Mouse (Mus musculus) CD4-positive, CD25-positive, alpha-beta regulatory T cell, adult 2 months (primary cell): ENCODE measurements at regions not wholly inside any gene's neighbourhood (a gene's known extent, or its start where the extent isn't known, plus 50 kb on each side); places are given as distances from the start of the nearest gene placed in this dataset.

Experiments used
- DNase-seq: peaks from one replicate; pipeline ENCODE4 v3.0.0-alpha.2; 2012; ENCODE audit warnings: low read depth, low spot score

DNA sequence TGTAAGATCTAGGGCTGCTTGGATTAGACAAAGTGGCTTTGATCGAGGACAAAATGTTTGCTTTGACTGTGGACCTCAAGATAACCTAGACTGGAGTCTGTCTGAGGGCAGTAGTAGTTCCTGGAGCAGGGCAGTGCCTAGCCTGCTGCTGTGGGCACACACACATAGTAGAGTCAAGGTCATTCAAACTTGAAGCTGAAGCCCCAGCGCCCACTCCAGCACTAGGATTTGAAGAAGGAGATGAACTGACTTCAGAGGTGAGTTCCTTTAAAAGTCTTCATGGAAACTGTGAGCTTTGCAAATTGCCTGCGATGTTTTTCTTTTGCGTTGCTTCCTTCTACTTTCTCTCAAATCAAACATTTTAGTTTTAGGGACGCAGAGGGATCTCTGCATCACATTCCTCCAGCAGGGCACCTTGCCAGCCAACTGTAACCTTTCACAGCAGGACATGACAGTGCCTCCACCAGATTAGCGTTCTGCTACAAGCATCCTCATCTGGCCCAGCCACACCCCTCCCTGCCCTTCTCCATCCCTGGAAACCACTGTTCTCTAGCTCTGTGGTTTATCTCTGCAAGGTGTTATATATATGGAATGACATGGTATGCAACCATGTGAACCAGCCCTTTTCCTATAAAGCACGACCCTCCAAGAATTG lies 377.3 kb upstream of the Gm10131 start:
- DNase-seq = no peak

DNA sequence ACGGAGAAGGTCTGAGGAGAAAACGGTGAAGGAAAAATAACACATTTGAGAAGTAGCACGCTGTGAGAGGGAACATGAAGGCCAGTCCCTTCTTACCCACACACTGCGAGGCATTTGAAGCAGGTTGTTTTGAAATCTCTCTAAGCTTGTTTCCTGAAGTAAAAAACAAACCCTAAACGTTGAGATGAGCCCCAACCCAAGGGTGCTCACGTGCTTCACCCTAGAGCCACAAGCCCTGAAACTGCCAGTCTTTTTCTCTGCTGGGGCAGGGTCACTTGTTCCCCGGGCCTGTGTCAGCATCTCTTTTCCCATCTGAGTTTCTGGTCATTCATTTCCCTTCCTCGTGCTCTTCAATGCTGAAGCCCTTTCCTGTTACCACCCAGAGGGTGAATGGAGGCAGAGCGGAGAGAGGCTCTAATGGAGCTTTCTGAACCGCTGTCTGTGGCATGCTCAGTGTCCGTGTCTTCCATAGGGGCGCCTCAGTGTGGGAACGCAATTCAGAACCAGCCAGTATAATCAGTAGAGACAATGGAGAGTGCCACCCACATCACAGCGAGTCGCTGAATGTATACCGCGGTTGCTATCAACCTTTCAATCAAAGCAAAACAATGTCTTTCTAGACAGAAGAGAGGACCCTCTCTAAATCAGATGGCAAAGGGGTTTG lies 375.0 kb upstream of the Gm10131 start:
- peak; percentile 57 for DNase-seq

DNA sequence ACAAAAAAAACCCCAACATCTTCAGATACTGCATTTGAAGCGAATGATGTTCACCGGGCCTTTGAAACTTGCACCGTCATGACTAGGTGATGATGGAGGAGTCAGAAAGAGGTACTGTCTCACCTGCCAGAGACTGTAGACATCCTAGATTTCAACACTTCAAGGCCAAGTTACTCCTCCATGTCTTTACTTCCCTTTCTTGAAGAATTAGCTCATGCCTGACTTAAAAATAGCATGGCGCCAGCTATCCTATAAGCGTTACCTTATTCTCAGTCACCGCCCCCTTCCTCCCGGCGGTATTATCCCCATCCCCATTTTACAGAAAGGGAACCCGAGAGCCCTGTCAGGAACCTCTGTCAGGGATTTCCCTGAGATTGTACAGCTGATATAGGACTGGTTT lies 374.4 kb upstream of the Gm10131 start:
- DNase-seq = no peak

DNA sequence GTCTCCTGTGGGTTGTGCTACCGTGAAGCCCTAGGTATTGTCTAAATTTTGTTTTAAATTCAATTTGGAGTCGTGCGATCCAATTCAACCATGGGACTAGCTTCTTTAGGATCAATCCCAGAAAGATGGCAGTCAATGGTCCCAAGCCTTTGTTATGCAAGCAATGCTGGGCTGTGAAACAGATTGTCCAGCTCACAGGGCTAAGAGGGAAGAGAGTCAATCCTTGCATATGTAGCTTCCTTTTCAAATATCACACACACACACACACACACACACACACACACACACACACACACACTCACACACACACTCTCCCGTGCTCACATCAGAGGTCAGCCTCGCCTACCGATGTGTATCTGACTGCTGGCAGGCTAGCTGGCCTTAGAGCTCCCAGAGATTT lies 373.8 kb upstream of the Gm10131 start:
- DNase-seq = no peak

DNA sequence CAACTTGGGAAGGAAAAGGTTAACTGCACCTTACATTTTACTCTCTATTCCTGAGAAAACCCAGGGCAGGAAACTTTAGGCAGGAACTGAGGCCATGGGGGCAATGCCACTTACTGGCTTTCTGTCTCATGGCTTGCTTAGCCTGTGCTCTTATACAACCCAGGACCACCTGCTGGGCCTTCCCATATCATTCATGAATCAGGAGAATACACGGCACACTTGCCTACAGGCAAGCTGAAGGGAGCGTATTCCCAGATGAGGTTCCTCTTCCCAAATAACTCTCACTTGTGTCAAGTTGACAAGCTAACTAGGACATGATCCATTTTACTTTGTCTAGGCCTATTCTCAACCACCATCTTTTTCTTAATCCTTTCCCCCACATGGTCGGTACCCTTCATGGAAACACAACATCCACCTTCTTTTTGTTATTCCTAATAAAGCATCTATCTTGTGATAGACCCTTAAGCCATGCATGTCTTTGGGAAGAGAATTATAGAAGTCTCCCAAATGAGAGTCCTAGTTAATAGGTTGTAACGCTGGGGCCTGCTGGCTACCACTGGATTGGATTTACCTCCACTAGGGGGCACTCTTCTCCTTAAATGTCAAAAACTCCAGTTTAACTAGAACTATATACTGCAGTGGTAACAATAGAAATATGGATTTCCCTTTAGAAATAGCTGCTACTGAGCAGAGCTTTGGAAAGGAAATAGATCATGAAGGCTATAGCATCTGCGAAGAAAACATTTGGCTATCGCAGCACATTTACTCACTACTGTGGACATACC lies 373.2 kb upstream of the Gm10131 start:
- DNase-seq = peak; percentile 86

DNA sequence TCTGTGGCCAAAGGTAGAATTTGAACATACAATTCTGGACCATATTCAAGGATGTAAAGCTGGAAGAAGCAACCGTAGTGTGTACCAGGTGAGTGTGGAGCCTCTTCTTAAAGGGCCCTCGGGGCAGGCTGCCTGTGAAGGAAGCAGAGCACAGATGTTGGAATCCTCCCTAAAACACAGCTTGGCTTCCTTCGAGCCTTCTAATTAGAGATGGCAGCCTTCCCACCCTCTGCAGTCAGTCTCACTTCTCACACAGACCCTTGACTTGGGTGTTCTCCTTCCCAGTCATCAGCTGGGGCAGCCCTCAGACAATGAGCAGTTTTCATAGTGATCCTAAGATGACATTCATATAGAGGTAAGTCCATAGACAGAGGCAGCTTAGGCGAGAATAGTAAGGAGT lies 371.7 kb upstream of the Gm10131 start:
- no peak for DNase-seq

DNA sequence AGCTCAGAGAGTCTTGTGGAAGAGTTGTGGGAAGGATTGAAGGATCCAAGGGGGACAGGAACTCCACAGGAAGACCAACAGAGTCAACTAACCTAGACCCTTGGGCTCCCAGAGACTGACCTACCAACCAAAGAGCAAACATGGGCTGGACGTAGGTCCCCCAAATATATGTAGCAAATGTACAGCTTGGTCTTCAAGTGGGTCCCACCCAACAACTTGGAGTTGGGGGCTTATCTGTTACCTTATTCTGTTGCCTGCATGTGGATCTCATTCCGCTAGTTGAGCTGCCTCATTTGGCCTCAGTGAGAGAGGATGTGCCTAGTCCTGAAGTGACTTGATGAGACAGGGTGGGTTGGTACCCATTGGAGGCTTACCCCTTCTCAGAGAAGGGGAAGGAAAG lies 371.1 kb upstream of the Gm10131 start:
- no peak for DNase-seq

DNA sequence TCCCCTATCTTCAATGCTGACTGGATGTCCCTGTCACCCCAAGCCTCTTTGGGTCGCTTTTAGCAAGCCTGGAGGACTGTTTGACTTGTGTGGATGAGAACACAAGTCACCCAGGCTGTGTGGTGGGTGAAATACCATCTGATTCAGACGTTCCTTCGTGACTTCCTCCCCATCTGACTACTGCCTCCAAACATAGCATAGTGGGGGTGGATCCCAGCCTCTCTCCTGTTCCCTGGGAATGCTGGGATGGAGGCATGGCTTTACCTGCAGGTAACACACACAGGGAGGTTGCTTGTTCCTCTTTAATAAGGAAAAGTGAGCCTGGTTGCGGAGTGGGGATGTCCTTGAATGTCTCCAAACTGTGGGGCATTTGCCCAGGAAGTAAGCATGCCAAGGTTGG lies 369.0 kb upstream of the Gm10131 start:
- no peak for DNase-seq

DNA sequence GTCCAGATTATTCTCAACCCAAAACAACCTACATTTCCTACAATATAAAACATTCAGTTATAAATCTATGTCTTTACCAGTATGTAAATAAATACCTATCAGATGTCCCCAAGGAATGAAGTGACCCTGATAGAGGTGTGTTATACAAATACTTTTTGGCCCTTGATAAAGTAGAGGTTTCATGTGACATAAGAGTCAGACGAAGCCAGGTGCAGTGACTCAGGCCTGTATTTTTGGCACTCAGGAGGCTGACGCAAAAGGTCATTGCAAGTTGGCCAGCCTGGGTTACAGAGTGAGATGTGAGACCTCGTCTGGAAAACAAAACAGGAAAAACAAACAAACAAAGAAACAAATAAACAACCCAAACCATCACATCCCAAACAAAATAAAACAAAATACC lies 367.4 kb upstream of the Gm10131 start:
- DNase-seq = no peak

DNA sequence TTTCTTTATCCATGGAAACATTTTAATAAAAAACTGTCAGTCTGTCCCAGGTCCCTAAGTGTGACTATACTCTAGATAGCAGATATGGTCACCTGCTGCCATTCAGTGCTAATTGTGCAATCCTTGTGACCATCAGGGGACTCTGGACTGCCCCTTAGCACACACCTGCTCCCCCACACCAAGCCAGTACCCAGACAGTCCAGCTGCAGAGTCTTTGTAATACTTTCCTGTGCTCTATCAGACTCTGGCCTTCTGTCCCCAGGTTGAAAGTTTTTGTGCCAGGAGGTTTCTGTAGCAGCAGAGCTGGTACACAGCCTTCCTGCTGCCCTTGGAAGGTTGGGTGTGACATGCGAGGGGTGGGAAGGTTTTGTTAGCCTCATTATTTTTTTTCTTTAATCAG lies 366.9 kb upstream of the Gm10131 start:
- no peak for DNase-seq

DNA sequence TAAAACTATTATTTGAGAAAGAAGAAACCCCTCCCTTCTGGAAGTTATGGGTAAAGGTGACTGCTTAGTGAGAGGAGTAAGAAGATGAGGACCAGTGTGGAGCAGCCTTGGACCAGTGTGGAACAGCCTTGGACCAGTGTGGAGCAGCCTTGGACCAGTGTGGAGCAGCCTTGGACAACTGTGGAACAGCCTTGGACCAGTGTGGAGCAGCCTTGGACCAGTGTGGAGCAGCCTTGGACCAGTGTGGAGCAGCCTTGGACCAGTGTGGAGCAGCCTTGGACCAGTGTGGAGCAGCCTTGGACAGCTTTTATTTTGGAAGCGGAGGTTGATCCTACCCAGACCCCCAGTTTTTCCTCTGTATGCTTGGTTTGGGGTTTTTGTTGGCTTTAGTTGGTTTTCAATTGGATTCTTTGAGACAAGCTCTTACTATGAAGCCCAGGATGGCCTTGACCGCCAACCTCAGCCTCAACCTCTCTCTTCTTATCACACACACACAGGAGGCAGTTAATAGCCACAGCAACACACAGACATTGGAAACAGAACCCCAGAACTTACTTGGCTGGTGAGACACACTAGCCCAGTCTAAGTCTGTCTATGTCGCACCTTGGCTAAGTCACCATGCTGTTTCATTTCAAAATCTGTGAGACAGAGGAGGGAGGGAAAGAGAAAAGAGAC lies 364.7 kb upstream of the Gm10131 start:
- DNase-seq = no peak

DNA sequence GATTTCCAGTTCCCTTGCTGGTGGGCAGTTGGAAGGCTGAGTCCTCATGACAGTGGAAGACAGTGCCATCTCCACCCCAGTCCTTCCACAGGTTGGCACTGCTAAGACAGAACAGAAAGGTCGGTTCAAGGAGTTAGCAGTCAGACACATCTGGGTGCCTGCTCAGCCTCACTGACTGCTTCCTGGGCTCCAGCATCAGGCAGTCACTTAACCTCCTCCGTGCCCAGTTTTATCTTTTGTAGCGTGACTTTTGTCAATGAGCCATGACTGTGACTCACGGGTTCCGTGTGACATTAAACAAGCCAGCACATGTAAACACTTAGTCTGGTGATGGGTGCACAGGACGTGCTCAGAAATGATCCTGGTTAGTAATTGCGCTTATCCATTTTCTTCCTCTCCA lies 363.1 kb upstream of the Gm10131 start:
- peak; percentile 11 for DNase-seq

DNA sequence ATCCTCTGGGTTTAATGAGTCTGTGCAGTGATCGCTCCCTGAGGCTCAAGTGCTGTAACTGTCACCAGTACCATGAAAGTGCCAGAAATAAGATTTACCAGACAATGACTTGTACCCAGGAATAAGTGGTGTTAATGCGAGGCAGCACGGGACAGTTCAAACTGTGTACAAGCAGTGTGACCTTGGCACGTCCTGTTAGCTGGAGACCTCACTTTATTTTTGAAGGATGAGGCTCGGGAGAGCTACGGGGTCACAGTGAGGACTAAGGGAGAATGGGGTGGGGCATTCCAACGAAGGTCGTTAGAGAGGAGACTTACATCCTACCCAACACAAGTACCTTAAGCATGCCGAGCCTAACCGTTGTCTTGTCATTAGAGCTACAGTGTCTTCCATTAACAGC lies 362.2 kb upstream of the Gm10131 start:
- no peak for DNase-seq

DNA sequence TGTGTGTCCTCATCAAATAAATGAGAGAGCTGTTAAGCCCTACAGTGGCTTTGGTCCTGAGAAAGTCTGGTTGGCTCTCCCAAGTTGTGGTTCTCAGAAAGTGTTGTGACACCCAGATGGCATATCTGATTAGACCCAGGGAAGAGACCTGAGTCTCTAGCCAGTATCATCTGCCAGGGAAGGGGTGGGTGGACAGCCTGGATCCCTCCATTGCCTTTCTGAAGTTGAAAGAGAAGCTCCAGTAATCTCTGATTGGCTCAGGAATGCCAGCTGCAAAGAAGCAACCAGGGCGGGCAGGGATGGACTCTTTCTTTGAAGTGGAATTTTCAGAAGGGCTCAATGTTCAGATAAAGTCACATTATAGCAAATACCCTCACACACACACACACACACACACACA lies 361.8 kb upstream of the Gm10131 start:
- DNase-seq = no peak

DNA sequence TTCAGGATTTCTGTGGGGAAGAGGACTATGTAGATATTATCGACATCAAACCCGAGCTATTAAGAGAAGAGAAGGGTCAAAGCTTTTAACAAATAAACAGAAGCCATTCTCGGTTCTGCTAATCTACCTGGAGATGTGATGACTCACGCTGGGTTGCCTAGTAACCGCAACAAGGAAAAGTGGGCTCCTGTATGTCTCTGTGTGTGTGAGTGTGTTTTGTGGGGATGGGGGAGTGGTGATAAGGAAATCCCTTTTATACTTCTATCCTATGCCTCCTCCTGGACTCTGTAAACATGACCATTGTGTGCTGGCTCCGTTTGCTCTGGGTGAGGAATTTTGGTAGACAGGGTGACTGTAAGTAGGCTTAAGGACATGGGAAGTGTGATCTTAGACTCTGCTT lies 361.3 kb upstream of the Gm10131 start:
- no peak for DNase-seq

DNA sequence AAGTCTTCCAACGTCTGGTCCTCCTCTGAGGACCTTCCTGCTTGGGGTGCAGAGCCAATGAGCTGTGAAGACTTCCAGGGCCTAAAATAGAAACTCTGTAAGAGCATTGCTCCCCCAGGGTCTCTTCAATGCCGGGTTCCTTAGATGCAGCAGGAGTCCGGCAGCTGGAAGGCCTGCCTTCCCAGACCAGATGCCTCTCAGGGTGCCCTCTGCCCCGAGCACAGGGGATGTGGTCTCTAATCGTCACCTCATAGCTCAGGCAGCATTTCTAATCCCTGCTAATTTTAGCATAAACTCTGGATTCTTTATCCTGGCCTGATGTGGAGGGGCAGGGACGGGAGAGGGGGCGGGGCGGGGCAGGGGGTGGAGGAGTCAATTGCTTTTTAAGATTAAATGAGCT lies 360.9 kb upstream of the Gm10131 start:
- DNase-seq = no peak

DNA sequence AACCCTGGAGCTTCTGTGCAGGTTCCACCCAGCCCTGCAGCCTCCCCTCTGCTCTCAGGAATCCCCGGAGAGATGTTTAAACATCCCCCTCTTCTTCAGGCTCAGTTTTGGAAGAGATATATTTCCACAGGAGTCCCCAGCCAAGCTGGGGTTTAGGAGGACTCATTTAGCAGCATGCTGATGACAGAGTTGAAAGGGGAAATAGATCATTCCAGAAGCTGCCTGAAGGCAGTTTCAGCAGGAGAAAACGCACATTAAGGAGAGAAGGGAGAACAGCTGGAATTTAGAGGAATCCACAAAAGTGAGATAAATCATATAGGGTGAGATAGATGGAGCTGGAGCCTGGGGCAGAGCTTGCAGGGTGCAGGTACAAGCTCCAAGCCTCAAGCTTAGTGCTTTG lies 357.6 kb upstream of the Gm10131 start:
- DNase-seq = no peak

DNA sequence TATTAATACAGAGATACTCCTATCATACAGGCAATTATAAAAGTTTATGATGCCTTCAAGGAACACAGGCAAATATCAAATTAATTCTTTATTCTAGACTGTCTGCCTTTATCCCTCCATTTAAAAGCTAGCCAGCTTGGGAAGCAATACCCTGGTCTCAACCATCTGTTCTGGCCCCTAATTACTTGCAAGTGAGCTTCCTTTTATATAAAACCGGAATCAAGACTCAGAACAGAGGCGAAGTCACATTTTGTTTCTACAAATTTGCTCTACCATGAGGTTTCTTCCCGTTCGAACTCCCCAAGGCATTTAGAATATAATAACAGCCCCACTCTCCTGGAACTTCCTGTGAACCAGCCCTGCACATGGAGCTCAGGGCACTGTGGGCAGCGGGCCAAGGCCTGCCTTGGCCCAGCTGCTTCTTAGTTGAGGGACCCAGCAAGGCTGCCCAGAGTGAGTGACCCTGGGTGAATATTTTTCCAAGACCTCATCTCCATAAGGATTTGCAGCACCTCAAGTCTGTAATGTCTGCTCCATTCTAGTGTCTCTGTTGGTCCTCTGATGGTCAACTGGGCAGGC lies 355.3 kb upstream of the Gm10131 start:
- DNase-seq = no peak

DNA sequence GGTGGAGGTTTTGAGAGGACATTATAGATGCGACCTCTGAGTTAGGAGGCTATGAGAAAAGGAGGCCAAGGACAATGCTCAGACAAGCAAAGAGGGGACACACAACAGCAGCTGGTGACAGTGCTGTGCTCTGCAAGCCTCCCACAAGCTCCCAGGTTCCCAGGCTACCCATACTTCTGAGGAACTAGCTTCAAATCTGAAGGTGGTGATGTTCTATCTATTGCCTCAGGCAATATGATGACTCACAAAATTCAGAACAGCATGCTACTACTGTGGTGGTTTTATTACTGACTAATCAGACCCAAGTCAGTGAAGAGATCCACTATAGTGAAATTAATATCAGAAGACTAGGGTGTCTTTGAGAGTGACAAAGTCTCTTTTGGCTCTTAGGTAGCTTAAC lies 353.9 kb upstream of the Gm10131 start:
- no peak for DNase-seq

DNA sequence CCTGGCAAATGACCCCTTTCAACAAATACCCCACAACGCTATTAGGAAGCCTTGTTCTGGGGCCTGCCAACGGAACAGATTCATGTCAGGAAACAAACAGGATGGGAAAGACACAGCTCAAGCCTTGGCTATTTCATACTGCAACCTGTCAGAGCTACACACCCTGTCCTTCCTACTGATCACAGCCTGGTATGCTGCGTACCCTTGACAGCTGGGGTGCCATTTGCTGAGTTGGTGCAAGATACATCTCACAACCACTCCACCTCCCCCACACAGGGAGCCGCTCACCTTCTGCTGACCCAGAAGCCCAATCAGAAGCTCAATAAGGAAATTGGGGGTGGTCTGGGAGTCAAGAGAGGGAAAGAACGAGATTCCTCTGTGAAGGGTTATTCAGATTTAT lies 350.7 kb upstream of the Gm10131 start:
- no peak for DNase-seq

DNA sequence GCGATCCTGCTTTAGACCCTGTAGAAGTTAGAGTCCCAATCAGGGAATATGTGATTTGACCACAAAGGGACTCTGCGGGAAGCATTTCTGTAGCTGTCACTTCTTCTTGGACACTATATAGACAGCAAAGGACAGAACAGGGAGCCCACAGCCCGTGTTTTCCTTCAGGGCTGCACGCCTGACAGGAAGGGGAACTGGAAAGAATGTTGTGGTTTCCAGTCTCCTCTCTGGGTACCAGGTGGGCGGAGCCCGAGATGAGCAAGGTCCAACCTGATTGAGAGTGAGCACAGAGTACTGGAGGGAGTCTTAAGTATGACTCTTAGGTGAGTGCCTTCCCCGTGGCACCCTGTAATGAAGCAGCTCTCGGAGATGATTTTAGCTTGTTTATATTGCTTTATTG lies 346.8 kb upstream of the Gm10131 start:
- DNase-seq = peak; percentile 15

DNA sequence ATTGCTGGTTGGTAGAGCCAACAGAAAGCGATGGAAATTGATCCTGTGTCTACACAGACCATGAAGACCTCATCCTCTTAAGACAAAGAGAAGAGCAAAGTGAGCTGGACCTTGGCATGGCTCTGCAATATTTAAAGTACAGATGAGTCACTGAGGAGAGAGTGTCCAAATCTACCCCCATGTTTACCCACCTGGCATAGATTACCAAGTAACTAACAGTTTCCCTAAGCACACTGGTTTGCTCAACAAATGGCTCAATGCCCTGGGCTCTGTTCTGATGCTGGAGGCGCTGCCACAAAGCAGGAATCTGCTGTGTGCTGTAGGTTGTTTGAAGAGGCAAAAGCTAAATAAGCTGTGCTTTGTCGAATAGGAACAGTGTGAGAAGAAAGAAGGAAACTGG lies 345.0 kb upstream of the Gm10131 start:
- no peak for DNase-seq
